Mouse (Mus musculus): ENCODE measurements at regions not wholly inside any gene's neighbourhood (a gene's known extent, or its start where the extent isn't known, plus 50 kb on each side); places are given as distances from the start of the nearest gene placed in this dataset.

GRCm38 (mm10) chr6:9693714-9694113 lies 745.5 kb downstream of the Nxph1 start:
- Histone ChIP-seq H3K27me3 (replicated peaks) (no peaks in the 10 kb centered on the region), H3K9ac (no peak overlapping the region), H3K4me1 (no peaks in the 10 kb centered on the region), H3K36me3 (replicated peaks) (no peaks in the 10 kb centered on the region), H3K4me3 (no peak overlapping the region), H3K9me3 (no peaks in the 10 kb centered on the region), H3K27ac (no peak overlapping the region), H3K4me2 (no peak overlapping the region)
- WGBS: 4% methylated on average over 1 of the region's 1 CpGs
- ATAC-seq (replicated peaks): no peak

- Histone ChIP-seq H3K4me3 (no peak overlapping the region), H3K27me3 (replicated peaks) (no peaks in the 10 kb centered on the region), H3K4me2 (no peak overlapping the region), H3K4me1 (no peaks in the 10 kb centered on the region), H3K9me3 (no peaks in the 10 kb centered on the region), H3K36me3 (replicated peaks) (no peaks in the 10 kb centered on the region), H3K9ac (no peak overlapping the region), H3K27ac (no peak overlapping the region)
- 43% methylated on average over 1 of the region's 1 CpGs for WGBS
- peak; percentile 67 for ATAC-seq (replicated peaks)
Measured at GRCm38 (mm10) chr6:9697698-9698097, 749.5 kb downstream of the Nxph1 start.

DNA sequence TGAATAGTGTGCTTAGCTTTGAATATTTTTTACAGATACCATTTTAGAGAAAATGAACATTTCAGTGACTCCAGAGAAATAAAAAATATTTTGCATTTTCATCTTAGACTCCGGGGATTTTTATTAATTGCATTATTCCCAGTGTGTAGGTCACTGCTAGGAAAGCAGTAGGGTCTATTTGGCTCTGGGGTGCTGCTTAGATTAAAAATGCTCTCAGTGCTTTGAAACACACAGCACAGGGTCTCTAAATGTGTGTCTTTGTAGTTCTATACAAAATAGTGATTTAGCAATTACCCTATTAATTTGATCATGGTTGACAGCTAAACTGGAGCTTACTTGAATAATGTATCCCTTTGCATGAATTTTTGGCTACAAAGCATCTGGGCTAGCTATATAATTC lies 750.0 kb downstream of the Nxph1 start:
- no peak overlapping the region for H3K4me2 ChIP-seq
- H3K4me1 ChIP-seq: no peaks in the 10 kb centered on the region
- H3K9me3 ChIP-seq: no peaks in the 10 kb centered on the region
- 60% methylated on average over 1 of the region's 1 CpGs for WGBS
- no peaks in the 10 kb centered on the region for H3K27me3 ChIP-seq (replicated peaks)
- no peak overlapping the region for H3K4me3 ChIP-seq
- H3K36me3 ChIP-seq (replicated peaks): no peaks in the 10 kb centered on the region
- peak; percentile 48 for ATAC-seq (replicated peaks)
- no peak overlapping the region for H3K27ac ChIP-seq
- H3K9ac ChIP-seq: no peak overlapping the region
